Mouse (Mus musculus): ENCODE results near the gene T2.

The T2 gene

DNA sequence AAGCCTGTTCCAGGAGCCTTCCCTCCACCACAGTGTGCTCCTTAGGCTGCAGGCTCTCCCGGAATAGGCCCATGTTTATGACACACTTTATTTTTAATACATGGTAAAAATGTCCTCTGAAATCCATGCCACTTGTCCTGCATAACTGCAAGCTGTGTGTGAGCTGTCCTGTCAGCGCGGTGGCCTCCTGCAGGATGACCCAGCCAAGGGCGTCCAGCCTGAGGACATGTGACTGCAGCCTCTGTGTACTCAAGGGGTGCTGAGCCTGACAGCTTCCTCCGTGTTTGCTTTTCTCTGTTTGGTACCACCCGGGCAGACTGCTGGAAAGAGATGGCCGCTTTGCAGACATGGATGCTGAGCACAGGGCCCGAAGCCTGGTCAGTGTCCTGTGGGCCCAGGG, 61.1 kb downstream of the T2 start:
- no peak for DNase-seq (ENCODE audit: low spot score)

DNA sequence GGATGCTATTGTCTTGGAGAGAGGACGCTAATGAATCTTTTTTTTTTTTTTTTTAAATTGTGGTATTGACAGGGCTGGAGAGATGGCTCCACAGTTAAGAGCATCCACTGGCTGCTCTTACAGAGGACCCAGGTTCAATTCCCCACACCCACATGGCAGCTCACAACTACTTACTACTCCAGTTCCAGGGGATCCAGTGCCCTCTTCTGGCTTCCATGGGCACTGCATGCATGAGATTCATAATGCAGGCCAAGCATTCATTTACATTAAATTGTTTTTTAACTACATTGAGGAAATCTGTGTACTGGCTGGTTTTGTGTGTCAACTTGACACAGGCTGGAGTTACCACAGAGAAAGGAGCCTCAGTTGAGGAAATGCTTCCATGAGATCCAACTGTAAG, 64.9 kb downstream of the T2 start:
- DNase-seq (ENCODE audit: low spot score), result no peak

DNA sequence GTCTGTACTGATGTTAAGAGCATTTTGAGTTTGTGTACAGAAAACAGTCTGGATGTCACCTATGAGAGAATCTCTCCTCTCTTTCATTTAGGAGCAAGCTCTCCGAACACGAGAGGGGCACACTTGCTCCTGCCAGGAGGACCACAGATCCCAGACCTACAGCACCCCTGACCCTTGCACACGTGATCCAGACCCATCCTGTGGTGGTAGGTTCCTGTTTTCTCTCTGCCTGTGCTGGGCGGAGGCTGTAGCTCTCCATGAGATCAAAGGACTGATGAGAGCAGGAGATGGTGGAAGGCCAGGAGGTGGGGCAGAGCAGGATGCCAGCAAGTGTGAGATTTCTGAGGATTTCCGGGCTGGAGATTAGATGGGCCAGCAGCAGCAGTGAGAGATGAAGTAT, 65.7 kb downstream of the T2 start:
- DNase-seq (ENCODE audit: low spot score), result no peak

DNA sequence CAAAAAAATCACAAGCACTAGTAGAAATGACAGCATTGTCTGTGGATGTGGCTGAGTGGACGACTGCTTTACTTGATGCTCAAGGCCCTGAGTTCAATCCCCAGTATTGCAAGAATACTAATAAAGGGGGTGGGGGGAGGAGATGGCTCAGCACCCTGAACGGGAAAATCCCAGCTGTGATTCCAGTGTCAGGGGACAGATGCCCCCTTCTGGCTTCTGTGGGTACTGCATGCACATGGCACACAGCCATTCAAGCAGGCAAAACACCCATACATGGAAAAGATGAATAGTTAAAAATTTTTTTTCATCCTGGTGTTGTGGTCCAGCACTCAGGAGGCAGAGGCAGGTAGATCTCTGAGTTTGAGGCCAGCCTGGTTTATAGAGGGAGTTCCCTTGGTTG, 67.5 kb downstream of the T2 start:
- peak; percentile 4 for DNase-seq (ENCODE audit: low spot score)

DNA sequence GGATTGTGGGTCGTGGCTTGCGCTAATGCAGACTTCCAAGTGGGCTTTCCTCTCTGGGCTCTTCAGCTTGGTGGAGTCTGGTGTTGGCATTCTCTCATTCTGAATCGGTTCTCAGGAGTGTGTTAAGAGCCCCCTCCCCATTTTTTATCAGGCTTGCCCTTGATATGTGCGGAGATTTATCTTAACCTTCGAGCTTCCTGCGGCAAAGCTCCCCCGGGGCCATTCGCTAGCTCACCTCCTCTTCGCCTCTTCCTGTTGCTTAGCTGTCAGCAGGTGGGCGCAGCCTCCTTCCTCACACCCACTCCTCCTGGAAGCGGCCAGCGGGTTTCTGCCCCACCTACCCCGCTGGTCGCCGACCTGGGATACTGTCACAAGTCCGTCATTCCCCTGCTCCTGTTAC, 73.6 kb downstream of the T2 start:
- DNase-seq (ENCODE audit: low spot score), result no peak

DNA sequence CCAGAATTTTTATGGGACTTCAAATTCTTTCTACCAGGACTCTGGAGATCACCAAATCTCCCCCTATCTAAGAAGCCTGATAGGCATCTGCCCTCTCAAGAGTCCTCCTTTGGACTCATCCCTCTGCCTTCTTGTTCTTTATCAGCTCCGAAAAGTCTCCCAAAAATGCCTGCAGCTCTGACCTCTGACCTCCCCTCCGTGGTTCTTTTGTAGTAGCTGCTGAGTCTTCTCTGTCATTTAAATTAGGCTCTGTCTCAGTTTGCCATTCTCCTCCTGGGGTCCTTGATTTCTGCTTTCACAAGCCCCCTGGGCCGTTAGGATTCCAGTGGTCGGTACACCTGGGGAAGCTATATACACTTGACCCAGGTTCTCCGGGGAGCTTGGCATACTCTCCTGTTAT, 74.1 kb downstream of the T2 start:
- DNase-seq (ENCODE audit: low spot score), result no peak

DNA sequence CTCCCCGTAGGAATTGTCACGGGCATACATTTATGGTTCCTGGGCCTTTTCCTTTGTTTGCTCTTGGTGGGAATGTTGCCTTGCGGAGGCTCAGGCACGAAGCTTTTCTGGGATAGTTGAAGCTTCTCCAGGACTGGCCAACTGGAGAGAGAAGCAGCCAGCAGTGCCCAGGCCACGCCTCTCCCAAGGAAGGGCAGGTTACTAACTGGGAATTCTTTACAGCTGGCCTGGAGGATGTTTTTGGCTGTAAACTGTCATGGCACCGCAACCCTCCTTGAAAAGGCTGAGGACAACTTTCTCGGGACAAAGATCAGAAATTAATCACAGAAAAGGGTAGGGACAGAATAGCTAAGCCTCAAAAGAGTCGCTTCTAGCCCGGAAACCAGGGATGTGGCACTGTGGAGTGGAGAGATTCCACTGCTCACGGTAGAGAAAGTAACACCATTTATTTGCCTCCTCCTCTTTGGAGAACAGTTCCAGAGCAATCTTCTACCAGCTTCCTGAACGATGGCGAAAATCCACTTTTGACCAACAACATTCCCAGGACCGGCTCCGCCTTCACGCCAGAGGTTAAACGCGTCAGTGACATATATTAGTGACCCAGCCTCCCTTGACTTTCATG, 76.5 kb downstream of the T2 start:
- DNase-seq (ENCODE audit: low spot score), result no peak

DNA sequence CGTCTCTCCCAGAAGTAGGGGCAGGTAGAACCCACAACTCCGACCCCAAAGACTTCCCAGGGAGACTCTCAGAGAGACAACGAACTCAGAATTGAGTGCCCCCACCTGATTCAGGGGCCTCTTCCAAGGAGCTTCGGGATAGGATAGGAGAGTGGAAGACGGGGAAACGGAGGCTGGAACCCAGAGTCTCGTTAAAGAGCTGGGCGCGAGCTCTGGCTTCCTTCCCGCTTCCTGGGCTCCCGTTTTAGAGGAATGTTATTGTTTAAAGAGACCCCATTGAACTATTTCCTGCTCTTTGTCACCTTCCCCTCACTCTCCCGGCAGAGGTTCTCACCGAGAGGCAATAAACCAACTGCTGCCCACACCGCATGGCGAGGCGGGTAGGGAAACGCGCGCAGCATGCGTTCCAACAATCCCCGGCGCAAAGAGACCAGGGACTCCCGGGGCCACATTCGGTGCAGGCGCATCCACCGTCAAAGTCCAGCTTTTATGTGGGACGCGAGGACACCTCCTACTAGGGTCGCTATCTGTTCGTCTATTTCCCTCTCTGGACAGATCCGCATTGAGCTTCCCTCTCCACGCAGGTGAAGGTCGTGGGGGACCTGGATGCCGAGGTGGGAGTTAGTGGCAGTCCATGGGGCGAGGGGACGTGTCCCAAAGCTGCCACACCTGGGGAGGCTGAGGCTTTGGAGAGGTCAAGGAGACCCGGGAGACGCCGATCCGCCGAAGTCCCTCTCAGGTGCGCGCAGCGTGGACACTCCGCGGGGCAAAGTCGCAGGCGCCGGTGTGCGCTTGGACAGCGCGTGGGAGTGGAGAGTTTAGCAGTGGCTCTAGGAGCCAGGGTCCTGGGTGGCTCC, 77.6 kb downstream of the T2 start:
- DNase-seq (ENCODE audit: low spot score), result no peak

DNA sequence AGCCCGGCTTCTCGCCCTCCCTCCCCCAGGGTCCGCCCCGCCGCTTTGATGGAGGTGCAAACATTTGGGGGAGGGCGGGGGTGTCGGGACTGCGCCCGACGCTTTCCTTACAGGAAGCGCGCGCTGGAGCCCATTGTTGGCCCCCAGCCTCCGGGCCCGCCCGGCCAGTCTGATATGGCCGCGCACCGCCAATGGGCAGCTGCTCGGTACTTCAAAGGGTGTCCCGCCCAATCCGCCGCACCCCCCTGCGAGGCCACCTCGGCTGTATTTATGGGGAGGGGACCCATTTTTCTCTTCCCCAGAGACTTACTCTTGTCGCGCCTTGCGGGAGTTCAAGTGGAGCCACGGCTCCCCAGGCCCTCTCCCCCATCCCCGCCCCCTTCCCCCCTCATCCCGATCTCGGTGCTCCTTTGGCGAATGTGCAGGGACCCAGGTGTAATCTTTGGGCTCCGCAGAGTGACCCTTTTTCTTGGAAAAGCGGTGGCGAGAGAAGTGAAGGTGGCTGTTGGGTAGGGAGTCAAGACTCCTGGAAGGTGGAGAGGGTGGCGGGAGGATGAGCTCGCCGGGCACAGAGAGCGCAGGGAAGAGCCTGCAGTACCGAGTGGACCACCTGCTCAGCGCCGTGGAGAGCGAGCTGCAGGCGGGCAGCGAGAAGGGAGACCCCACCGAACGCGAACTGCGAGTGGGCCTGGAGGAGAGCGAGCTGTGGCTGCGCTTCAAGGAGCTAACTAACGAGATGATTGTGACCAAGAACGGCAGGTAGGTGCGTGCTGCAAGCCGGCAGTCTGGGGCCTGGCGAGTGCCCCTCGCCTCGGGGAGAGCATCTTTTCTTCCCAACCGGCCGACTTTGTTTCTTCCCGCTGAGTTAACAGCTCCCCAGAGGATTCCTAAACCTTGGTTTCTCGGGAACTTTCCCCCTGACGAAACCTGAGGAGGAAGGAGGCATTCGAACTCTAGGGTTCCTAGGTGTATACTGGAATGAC, 78.5 kb downstream of the T2 start, which contains the start of gene T:
Gene T, plus strand, starts transcription at position 446 of the 983 bp plus-strand sequence.
- DNase-seq (ENCODE audit: low spot score), result no peak

DNA sequence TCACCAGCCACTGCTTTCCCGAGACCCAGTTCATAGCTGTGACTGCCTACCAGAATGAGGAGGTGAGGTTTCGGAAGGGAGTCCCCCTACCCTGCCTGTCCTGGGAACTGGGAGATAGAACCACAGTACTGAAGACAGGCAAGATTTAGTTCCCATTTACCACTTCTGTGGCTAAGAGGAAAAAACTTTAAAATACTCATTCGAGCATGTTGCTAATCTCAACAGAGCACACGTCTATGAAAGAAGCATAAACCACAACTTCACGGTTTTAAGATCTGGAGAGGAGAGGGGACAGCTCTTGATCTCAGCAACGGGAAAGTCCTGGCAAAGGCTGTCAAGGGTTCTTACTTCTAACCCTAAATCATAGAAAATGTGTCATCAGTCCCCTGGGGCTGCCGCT, 80.4 kb downstream of the T2 start:
- DNase-seq (ENCODE audit: low spot score), result no peak

DNA sequence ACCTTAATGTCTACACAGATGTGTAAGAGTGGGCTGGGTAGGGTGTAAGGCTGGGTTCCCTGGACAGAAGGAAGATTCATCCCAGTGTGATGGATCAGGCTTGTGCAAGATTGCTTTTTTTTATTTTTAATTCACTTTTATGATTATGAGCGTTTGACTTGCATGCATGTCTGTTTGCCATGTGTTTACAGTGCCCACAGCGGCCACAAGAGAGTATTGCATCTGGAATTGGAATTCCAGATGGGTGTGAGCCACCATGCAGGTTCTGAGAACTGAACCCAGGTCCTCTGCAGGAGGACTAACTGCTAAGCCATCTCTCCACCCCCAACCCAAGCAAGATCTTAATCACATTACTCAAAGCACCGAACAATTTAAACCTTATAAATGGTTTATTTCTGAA, 88.3 kb downstream of the T2 start:
- no peak for DNase-seq (ENCODE audit: low spot score)

DNA sequence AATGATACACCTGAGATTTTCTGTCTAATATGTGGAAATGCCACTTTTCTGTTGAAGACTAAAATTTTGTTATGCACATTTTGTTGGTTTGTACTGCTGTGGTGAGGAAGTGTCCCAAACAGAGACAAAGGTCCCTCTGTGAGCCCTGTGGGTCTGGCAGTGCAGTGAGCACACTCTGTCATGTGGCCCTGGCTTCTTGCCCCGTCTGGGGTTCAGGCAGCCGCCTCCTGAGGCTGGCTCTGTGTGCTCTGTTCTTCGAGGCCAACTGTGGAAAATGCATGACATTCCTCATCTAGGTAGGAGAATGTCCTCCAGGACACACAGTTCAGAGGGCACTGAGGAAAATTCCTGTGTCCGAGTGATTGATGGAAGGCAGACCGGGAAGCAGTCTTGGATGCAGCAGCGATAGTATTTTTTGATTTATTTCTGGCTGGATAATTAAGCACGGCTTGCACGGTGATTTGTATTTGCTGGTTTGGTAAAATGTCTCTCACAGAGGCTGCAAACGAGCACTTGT, 91.9 kb downstream of the T2 start:
- no peak for DNase-seq (ENCODE audit: low spot score)

DNA sequence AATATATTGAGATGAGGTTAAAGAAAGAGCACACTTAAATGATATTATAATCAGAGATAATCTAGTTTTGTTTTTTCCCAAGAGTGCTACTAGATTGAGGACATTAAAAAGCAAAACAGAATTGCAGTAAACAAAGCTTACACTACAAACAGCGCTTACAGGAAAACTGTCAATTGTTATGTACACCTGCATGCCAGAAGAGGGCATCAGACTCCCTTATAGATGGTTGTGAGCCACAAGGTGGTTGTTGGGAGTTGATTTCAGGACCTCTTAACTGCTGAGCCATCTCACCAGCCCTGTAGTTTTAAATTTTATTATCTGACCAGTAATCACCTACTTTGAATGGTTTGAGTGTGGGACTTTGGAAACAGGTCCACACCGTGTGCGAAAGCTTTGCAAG, 92.5 kb downstream of the T2 start:
- DNase-seq (ENCODE audit: low spot score), result no peak

DNA sequence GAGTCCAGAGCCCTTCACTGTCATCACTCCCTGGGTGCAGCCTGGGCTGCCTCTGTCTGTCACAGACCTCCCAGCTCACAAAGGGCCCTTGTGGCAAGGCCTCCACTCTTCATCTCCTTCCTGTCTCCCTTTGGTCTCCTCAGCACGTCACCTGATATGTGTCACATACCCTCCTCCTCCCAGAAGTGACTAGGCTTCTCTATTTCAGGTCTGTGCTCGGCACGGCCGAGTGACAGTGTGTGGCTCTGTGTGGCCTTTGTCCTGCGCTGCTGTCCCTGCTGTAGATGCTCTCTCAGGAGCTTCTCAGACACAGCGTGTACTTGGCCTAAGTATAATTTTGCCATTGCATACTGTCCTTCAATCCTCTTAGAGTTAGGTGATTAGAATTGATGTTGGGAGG, 99.4 kb downstream of the T2 start:
- DNase-seq (ENCODE audit: low spot score), result no peak

DNA sequence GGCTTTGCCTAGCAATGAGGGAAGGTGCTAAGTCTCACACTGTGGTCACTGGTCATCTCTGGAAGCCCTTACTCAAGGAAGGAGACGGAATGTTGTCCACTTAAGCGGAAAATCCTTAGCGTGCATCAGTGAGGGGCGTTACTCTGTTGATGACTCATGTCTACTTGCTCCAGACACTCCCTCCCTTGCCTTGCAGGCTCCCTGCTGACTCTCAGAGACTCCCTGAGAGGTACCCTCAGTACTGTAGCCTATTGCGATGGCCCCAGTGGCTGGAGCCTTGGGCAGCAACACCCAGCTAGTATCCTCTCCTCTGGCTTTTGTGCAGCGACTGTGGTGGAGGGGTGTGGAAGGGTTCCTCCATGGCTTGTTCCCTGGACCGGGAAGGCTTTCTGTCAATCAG, 99.8 kb downstream of the T2 start:
- no peak for DNase-seq (ENCODE audit: low spot score)

DNA sequence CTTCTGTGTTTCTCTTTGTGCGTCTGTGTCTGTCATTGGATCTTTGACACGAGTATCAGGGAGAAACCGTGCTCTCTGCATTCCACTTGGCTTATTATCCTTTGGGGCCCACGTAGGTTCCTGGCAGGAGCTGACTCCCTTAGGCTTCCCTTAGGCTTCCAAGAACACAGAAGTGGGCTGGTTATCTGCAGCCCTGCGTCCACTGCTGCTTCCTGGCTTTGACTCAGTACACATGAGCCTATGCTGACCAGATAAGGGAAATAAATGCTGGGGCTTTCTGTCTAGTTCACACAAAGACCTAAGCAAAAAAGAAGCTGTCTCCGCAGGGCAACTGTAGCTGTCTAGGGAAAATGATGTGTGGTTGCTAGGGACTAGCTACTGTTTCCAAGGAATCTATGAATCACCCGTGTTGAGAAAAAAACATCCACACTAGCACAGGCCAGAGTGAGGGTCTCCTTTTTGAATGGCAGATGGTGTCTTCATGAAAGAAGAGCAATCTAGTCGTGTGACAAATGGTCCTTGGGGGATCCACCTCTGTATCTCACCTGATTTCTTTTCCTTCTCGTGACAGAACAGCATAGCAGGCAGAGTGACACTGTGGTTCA, 101.2 kb downstream of the T2 start:
- DNase-seq (ENCODE audit: low spot score), result no peak

DNA sequence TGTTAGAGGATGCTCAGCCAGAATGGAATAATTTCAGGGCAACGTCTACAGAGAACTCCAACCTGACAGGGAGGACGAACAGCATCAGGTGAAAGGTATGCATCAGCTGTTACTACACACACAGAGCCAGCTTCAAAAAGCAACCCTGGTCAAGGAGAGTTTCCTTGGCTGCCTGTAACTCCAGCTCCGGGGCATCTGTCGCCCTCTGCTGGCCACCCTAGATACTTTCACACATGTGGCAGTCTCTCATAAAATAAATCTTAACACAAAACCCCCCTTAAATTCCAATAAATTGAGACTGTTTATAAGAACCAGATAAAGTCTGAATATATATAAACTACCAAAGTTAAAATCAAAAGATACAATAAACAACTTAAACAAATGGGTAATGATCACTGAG, 105.8 kb downstream of the T2 start:
- DNase-seq (ENCODE audit: low spot score), result no peak

DNA sequence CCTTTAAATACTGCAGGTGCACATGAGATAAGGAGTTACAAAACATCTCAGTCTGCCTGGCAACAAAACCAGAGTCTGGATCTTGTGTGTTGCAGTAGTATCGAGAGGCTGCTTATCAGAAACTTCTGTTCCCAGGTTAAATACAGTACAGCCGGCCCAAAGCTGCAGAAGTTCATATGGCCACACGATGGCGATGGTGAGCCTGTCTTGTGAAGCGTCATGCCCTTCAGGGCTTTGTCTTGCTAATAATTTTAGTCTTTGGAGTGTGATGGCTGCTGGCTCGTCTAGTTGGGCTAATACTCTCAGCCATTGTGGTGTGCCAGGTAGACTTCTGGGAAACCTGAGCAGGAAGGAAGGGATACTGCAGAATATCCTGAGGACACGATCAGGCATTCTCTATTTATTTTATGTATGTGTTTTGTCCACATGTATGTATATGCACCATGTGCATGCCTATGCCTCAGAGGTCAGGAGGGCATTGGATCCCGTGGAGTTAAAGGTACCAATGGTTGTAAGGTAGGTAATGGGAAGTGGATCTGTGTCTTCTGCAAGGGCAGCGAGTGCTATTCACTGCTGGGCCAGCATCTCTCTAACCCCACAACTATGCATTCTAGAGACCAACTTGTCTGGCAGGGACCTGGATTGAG, 107.8 kb downstream of the T2 start:
- DNase-seq (ENCODE audit: low spot score), result peak; percentile 56

DNA sequence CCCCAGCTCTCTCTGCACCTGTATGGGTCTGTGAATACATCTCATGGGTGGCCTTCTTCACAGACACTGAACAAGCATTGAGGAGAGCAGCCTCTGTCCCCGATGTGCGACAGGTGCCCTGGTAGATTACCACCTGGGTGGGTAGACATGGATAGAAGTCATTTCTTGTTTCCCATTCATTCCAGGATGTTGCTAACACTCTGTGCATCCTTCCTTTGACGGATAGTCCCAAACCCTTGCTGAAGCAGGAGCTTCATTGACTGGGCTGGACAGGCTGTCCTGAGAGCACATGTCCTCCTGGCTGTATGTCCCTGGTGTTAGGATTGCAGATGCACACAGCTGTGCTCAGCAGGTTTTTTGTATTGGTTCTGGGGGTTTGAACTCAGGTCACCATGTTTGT, 112.0 kb downstream of the T2 start:
- no peak for DNase-seq (ENCODE audit: low spot score)

DNA sequence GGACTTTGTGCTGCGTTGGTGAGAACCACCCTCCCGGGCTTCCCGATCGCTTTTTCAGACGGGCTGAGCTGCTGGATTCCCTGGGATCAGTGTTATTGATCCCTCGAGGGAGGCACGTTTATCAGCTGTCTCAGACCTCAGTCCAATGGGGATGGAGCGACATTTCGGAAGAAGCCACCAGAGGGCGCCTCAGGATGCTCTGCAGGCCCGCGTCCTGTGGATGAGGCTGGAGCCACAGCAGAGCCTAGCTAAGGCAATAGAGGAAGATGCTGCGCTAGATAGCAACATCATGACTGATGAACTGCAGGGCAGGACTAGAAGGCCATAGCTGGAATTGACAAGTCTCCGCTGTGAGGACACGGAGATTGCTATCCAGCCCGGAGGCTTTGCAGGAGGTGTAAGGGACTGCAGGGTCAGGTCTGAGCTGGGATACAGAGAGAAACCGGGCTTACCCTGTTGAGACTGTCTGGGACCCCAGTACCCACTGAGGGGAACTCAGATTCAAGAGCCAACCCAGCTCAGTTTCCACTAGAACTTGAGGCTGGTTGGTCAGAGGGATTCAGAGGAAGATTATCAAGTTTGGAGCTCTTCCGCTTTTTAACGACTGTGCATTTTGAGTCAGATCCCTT, 113.0 kb downstream of the T2 start:
- peak; percentile 81 for DNase-seq (ENCODE audit: low spot score)
